Mouse (Mus musculus): Measurements from ENCODE around the gene Ebf1. TPM values are rescaled to one million over a fixed set of nuclear protein-coding genes. Genes with fewer than 3 reads are reported as not detected.
A peak's percentile ranks its signal among the peaks of the same experiment; 100 is the strongest.

The Ebf1 gene
- total and polyA plus RNA-seq, 2 experiments from 2014 or later: 8.1 to 10.4 TPM

- Histone ChIP-seq H3K4me1 (ENCODE audit: control insufficient read depth, insufficient read depth) (no peaks in the 10 kb centered on the region), H3K9me3 (replicated peaks; ENCODE audit: control insufficient read depth, low read length) (no peaks in the 10 kb centered on the region), H3K27ac (ENCODE audit: low read depth) (0 out of 2 replicates have a peak overlapping the region, but pooled peaks have one; percentile 23), H3K27me3 (ENCODE audit: control insufficient read depth, insufficient read depth, low read length) (no peaks in the 10 kb centered on the region), H3K4me2 (ENCODE audit: low read depth, low read length) (no peak overlapping the region), H3K9ac (replicated peaks; ENCODE audit: low read depth, low read length) (no peak overlapping the region), H3K36me3 (replicated peaks; ENCODE audit: control insufficient read depth, insufficient read depth, low read length) (no peaks in the 10 kb centered on the region), H3K4me3 (ENCODE audit: low read depth, low read length) (no peak overlapping the region)
- ATAC-seq (ENCODE audit: insufficient read depth, low read depth): peak; percentile 8; the same call in 1 of the 2 replicates
- peak; percentile 40 for DNase-seq (ENCODE audit: low spot score)
- 51% methylated on average over 4 of the region's 4 CpGs for WGBS
- TF ChIP-seq CTCF (IDR thresholded peaks at IDR 0.05; ENCODE audit: low read depth): peak; percentile 40
- TF ChIP-seq EP300 (IDR thresholded peaks at IDR 0.05; ENCODE audit: low read depth): no peak
These were observed 49.6 kb downstream of the Ebf1 start for GRCm38 (mm10) chr11:44666741-44667140.

GRCm38 (mm10) chr11:44681306-44681705, 64.2 kb downstream of the Ebf1 start:
- Histone ChIP-seq H3K4me2 (ENCODE audit: low read depth, low read length) (no peak overlapping the region), H3K27ac (ENCODE audit: low read depth) (no peak overlapping the region), H3K36me3 (replicated peaks; ENCODE audit: control insufficient read depth, insufficient read depth, low read length) (no peaks in the 10 kb centered on the region), H3K9me3 (replicated peaks; ENCODE audit: control insufficient read depth, low read length) (no peaks in the 10 kb centered on the region), H3K4me3 (ENCODE audit: low read depth, low read length) (no peak overlapping the region), H3K4me1 (ENCODE audit: control insufficient read depth, insufficient read depth) (peaks cover 9% of the 10 kb centered on the region; the same call in 1 of the 2 replicates), H3K9ac (replicated peaks; ENCODE audit: low read depth, low read length) (no peak overlapping the region), H3K27me3 (ENCODE audit: control insufficient read depth, insufficient read depth, low read length) (no peaks in the 10 kb centered on the region)
- ATAC-seq (ENCODE audit: insufficient read depth, low read depth) (no peak), DNase-seq (ENCODE audit: low spot score) (no peak)
- TF ChIP-seq EP300 (IDR thresholded peaks at IDR 0.05; ENCODE audit: low read depth): no peak
- no peak for TF ChIP-seq CTCF (IDR thresholded peaks at IDR 0.05; ENCODE audit: low read depth)
- WGBS: 81% methylated on average over 2 of the region's 2 CpGs

GRCm38 (mm10) chr11:44681995-44682394, 64.9 kb downstream of the Ebf1 start:
- Histone ChIP-seq H3K9ac (replicated peaks; ENCODE audit: low read depth, low read length) (no peak overlapping the region), H3K9me3 (replicated peaks; ENCODE audit: control insufficient read depth, low read length) (no peaks in the 10 kb centered on the region), H3K36me3 (replicated peaks; ENCODE audit: control insufficient read depth, insufficient read depth, low read length) (no peaks in the 10 kb centered on the region), H3K4me3 (ENCODE audit: low read depth, low read length) (no peak overlapping the region), H3K4me1 (ENCODE audit: control insufficient read depth, insufficient read depth) (peaks cover 9% of the 10 kb centered on the region; the same call in 1 of the 2 replicates), H3K4me2 (ENCODE audit: low read depth, low read length) (no peak overlapping the region), H3K27me3 (ENCODE audit: control insufficient read depth, insufficient read depth, low read length) (no peaks in the 10 kb centered on the region), H3K27ac (ENCODE audit: low read depth) (no peak overlapping the region)
- WGBS: 88% methylated on average over 4 of the region's 4 CpGs
- DNase-seq (ENCODE audit: low spot score) (no peak), ATAC-seq (ENCODE audit: insufficient read depth, low read depth) (no peak)
- TF ChIP-seq CTCF (IDR thresholded peaks at IDR 0.05; ENCODE audit: low read depth): no peak
- TF ChIP-seq EP300 (IDR thresholded peaks at IDR 0.05; ENCODE audit: low read depth): no peak

GRCm38 (mm10) chr11:44682703-44683539, 65.8 kb downstream of the Ebf1 start:
- H3K9ac ChIP-seq (replicated peaks; ENCODE audit: low read depth, low read length): no peak overlapping the region
- WGBS: 56% methylated on average over 18 of the region's 18 CpGs
- H3K9me3 ChIP-seq (replicated peaks; ENCODE audit: control insufficient read depth, low read length): no peaks in the 10 kb centered on the region
- H3K27ac ChIP-seq (ENCODE audit: low read depth): peak overlapping the region; percentile 30
- peaks cover 9% of the 10 kb centered on the region; the same call in 1 of the 2 replicates for H3K4me1 ChIP-seq (ENCODE audit: control insufficient read depth, insufficient read depth)
- ATAC-seq (ENCODE audit: insufficient read depth, low read depth): no peak
- H3K4me2 ChIP-seq (ENCODE audit: low read depth, low read length): peak overlapping the region; percentile 26
- H3K27me3 ChIP-seq (ENCODE audit: control insufficient read depth, insufficient read depth, low read length): no peaks in the 10 kb centered on the region
- DNase-seq (ENCODE audit: low spot score): no peak
- H3K36me3 ChIP-seq (replicated peaks; ENCODE audit: control insufficient read depth, insufficient read depth, low read length): no peaks in the 10 kb centered on the region
- no peak for TF ChIP-seq EP300 (IDR thresholded peaks at IDR 0.05; ENCODE audit: low read depth)
- no peak for TF ChIP-seq CTCF (IDR thresholded peaks at IDR 0.05; ENCODE audit: low read depth)
- no peak overlapping the region for H3K4me3 ChIP-seq (ENCODE audit: low read depth, low read length)

GRCm38 (mm10) chr11:44684486-44685076, 67.5 kb downstream of the Ebf1 start:
- no peak overlapping the region for H3K9ac ChIP-seq (replicated peaks; ENCODE audit: low read depth, low read length)
- peak overlapping the region; percentile 23 for H3K4me3 ChIP-seq (ENCODE audit: low read depth, low read length)
- H3K4me2 ChIP-seq (ENCODE audit: low read depth, low read length): peak overlapping the region; percentile 44
- ATAC-seq (ENCODE audit: insufficient read depth, low read depth) (peak; percentile 73), DNase-seq (ENCODE audit: low spot score) (peak; percentile 45)
- H3K36me3 ChIP-seq (replicated peaks; ENCODE audit: control insufficient read depth, insufficient read depth, low read length): no peaks in the 10 kb centered on the region
- WGBS: 41% methylated on average over 20 of the region's 20 CpGs
- peak overlapping the region; percentile 84 for H3K27ac ChIP-seq (ENCODE audit: low read depth)
- no peak for TF ChIP-seq CTCF (IDR thresholded peaks at IDR 0.05; ENCODE audit: low read depth)
- TF ChIP-seq EP300 (IDR thresholded peaks at IDR 0.05; ENCODE audit: low read depth): no peak
- no peaks in the 10 kb centered on the region for H3K9me3 ChIP-seq (replicated peaks; ENCODE audit: control insufficient read depth, low read length)
- no peaks in the 10 kb centered on the region for H3K27me3 ChIP-seq (ENCODE audit: control insufficient read depth, insufficient read depth, low read length)
- H3K4me1 ChIP-seq (ENCODE audit: control insufficient read depth, insufficient read depth): peaks cover 10% of the 10 kb centered on the region; the same call in 1 of the 2 replicates
